Mouse (Mus musculus): ENCODE data around the gene Gm21637. TPM values are rescaled to one million over a fixed set of nuclear protein-coding genes. Genes with fewer than 3 reads are reported as not detected.
"Not testable (repeated sequence)": the region's sequence is repeated elsewhere in the genome, so short reads cannot be mapped to it uniquely, and the experiment has no call there.

Gm21637 gene
- polyA plus RNA-seq (2014; fragmentation: Nextera tagmentation; extraction: Ambion mirVana) = not detected in 2 replicates

DNA sequence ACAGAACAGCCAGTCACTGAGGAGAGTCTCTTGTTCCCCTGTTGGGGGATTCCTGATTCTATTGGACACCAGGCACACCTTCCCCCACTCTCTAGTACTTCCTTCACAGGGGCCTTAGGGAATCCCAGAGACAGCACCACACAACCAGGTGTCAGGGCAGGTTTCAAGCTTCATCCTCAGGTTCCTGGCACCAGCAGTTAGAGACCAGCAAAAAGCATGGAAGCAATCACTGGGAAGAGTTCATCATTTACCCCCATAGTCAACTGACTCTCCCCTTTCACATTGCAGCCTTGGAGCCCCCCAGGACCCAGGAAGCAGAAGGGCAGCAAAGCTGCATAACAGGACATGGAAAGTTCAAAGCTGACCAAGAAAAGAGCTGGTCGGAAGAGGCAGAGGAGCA is at the start of gene Gm21637:
Gm21637 (plus strand) TSS at position 301 of the 400 bp plus-strand sequence.
- not testable (repeated sequence) for H3K4me1 ChIP-seq (ENCODE audit: control insufficient read depth, insufficient read depth, low read length); H3K9me3 ChIP-seq (ENCODE audit: control insufficient read depth, low read length); H3K27ac ChIP-seq (ENCODE audit: low read depth, low read length); DNase-seq (ENCODE audit: low spot score, missing footprints); H3K4me3 ChIP-seq (ENCODE audit: low read depth, low read length); H3K9ac ChIP-seq (ENCODE audit: low read length); H3K4me2 ChIP-seq; H3K36me3 ChIP-seq (ENCODE audit: control insufficient read depth, insufficient read depth, low read length); H3K27me3 ChIP-seq (ENCODE audit: control insufficient read depth, insufficient read depth, low read length); ATAC-seq (ENCODE audit: low FRiP score)
- WGBS = no CpG with 5 or more reads among the region's 1 CpGs

Other genes starting within 250 kb of the Gm21637 start
- gene Btbd35f25, start 244.9 kb upstream of the Gm21637 start, polyA plus RNA-seq (2014; fragmentation: Nextera tagmentation; extraction: Ambion mirVana) = not detected in 2 replicates
- gene Btbd35f22, start 85.8 kb downstream of the Gm21637 start, polyA plus RNA-seq (2014; fragmentation: Nextera tagmentation; extraction: Ambion mirVana) = not detected in 2 replicates

Data from midbrain, embryonic 11.5 days (tissue).